In the genomic region with DNA sequence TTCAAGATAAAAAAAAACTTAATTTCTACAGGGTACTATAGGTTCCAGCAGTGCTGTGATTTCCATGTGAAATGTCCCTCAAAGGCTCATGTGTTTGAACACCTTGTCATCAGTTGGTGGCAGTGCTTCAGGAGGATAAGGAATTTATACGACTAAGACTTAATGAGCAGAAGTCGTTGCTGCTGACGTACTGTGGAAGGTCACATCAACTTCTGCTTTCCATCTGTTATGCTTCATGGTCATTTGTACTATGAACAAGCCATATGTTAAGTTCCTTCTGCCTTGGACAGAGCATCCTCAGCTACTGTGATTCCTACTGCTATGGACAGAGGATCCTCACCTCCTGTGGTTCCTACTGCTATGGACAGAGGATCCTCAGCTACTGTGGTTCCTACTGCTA, we compare ENCODE assay signal across 21 mouse cellular contexts. TPM values are rescaled to one million over a fixed set of nuclear protein-coding genes. Genes with fewer than 3 reads are reported as not detected.
A peak's percentile ranks its signal among the peaks of the same experiment; 100 is the strongest.
DNase-seq lines count a peak whose midpoint lies in the region; ATAC-seq and TF ChIP-seq lines count a peak whose summit lies in the region.
"Had no signal": no experiment of that assay in that cellular context is flagged by ENCODE, and none has a peak within 500 bp of the region (broad histone marks: within the 10 kb centered on the region; RNA-seq: fewer than 3 reads in every experiment).

No protein-coding gene starts in this region.

- H3K9me3 ChIP-seq in MEL (replicated peaks; ENCODE audit: insufficient read depth, low read length): no peaks in the 10 kb centered on the region
- H3K9me3 ChIP-seq: forebrain, embryonic 10.5 days; forebrain, embryonic 13.5 days; hindbrain, embryonic 12.5 days; hindbrain, embryonic 15.5 days had no signal

- no peak overlapping the region for H3K9ac ChIP-seq in MEL (ENCODE audit: control insufficient read depth, low read depth, low read length, poor library complexity, severe bottlenecking)
- H3K9ac ChIP-seq: forebrain, embryonic 13.5 days; hindbrain, embryonic 12.5 days; hindbrain, embryonic 15.5 days had no signal

- peak; percentile 27 for DNase-seq in heart, adult 11 months
- no peak for DNase-seq in heart, adult 8-10 months (ENCODE audit: low spot score)
- DNase-seq in MEL (ENCODE audit: low read depth, low spot score): peak; percentile 69
- no peak for DNase-seq in kidney, adult 11 months
- DNase-seq: adrenal gland, postnatal 10 days; adrenal gland, postnatal 36 days; cerebellum, adult 18-20 months; cerebellum, adult 9-10 months; cerebellum, postnatal 14 days; gastrocnemius, postnatal 25 days; heart, adult 2 months had no signal

- H3K27ac ChIP-seq in MEL (ENCODE audit: control insufficient read depth, low read depth, low read length): peak overlapping the region; percentile 47
- H3K27ac ChIP-seq: forebrain, embryonic 10.5 days; forebrain, embryonic 13.5 days; heart, adult 2 months; hindbrain, embryonic 12.5 days; hindbrain, embryonic 15.5 days had no signal

- no peaks in the 10 kb centered on the region for H3K79me2 ChIP-seq in MEL (ENCODE audit: control insufficient read depth, insufficient read depth, low read length, poor library complexity)

- peak in 1 of 3 experiments; percentile 16; a peak in 1 of 6 replicates for TF ChIP-seq CTCF in MEL (IDR thresholded peaks at IDR 0.05 in 2 of 3, conservative IDR thresholded peaks at IDR 0.05 in 1 of 3; ENCODE audit: control insufficient read depth in 1 of 3, insufficient read depth in 1 of 3, low read depth in 2 of 3, low read length in 3 of 3, poor library complexity in 1 of 3, severe bottlenecking in 1 of 3)

- H3K27me3 ChIP-seq in MEL (ENCODE audit: control insufficient read depth in 1 of 2, insufficient read depth in 2 of 2, low read length in 2 of 2): no peaks in the 10 kb centered on the region
- H3K27me3 ChIP-seq: CH12.LX; forebrain, embryonic 13.5 days; hindbrain, embryonic 12.5 days; hindbrain, embryonic 15.5 days; Patski had no signal

- ATAC-seq in neutrophil, adult 5-6 weeks (ENCODE audit: extremely low read depth, insufficient number of reproducible peaks, low FRiP score, poor library complexity, severe bottlenecking): peak; percentile 80
- ATAC-seq in frontal cortex, adult (ENCODE audit: low TSS enrichment): no peak
- ATAC-seq: forebrain, embryonic 13.5 days; forebrain, embryonic 16.5 days; Patski had no signal

- H3K36me3 ChIP-seq in MEL (ENCODE audit: control insufficient read depth in 1 of 2, insufficient read depth in 2 of 2, low read length in 2 of 2): peaks cover 0 to 12% of the 10 kb centered on the region in 2 experiments; a peak in 2 of 4 replicates
- H3K36me3 ChIP-seq: forebrain, embryonic 10.5 days; hindbrain, embryonic 12.5 days; hindbrain, embryonic 15.5 days had no signal

- H3K4me1 ChIP-seq in MEL (ENCODE audit: control insufficient read depth in 1 of 2, insufficient read depth in 2 of 2, low read length in 2 of 2): peaks cover 0 to 11% of the 10 kb centered on the region in 2 experiments; a peak in 2 of 4 replicates
- H3K4me1 ChIP-seq: forebrain, embryonic 10.5 days; forebrain, embryonic 13.5 days; hindbrain, embryonic 12.5 days; hindbrain, embryonic 15.5 days had no signal

- no peak for TF ChIP-seq RAD21 in MEL (IDR thresholded peaks at IDR 0.05; ENCODE audit: low read depth, low read length)

- H3K4me3 ChIP-seq in MEL (ENCODE audit: control insufficient read depth in 1 of 2, insufficient read depth in 1 of 2, low read depth in 2 of 2, low read length in 2 of 2): no peak overlapping the region
- H3K4me3 ChIP-seq: forebrain, embryonic 10.5 days; forebrain, embryonic 13.5 days; heart, adult 2 months; hindbrain, embryonic 12.5 days; hindbrain, embryonic 15.5 days had no signal

- 0 out of 4 replicates have a peak, but pooled peaks have one; percentile 19 to 24 for TF ChIP-seq EP300 in MEL (IDR thresholded peaks at IDR 0.05; ENCODE audit: low read depth in 1 of 2, low read length in 2 of 2)

- no peak for TF ChIP-seq POLR2A in MEL (IDR thresholded peaks at IDR 0.05; ENCODE audit: control insufficient read depth in 1 of 2, insufficient read depth in 1 of 2, low read depth in 1 of 2, low read length in 2 of 2, poor library complexity in 1 of 2)

TF ChIP-seq in MEL, 35 proteins besides CTCF, POLR2A, EP300 and RAD21:
- no peak for TF ChIP-seq MAX (IDR thresholded peaks at IDR 0.05; ENCODE audit: low read length)
- TF ChIP-seq NELFE (IDR thresholded peaks at IDR 0.05; ENCODE audit: low read depth, low read length): no peak
- TF ChIP-seq CHD1 (IDR thresholded peaks at IDR 0.05; ENCODE audit: low read depth, low read length): no peak
- TF ChIP-seq E2F4 (IDR thresholded peaks at IDR 0.05; ENCODE audit: borderline replicate concordance, low read depth, low read length): no peak
- no peak for TF ChIP-seq UBTF (IDR thresholded peaks at IDR 0.05; ENCODE audit: borderline replicate concordance, insufficient read depth, low read depth, low read length)
- TF ChIP-seq MEF2A (IDR thresholded peaks at IDR 0.05; ENCODE audit: extremely low read depth, insufficient replicate concordance, low read depth, low read length, poor library complexity, severe bottlenecking): no peak
- TF ChIP-seq NRF1 (IDR thresholded peaks at IDR 0.05; ENCODE audit: insufficient read depth, low read depth, low read length, poor library complexity, severe bottlenecking): no peak
- no peak for TF ChIP-seq ZNF384 (IDR thresholded peaks at IDR 0.05; ENCODE audit: low read depth, low read length)

RNA-seq across cellular contexts. Expression of a gene that starts 21.2 kb away (rescaled TPM):
- 1 to 10 TPM; 4.0 to 5.7 (median 4.9) TPM for total RNA-seq in heart, adult 8-10 months (2022)
- 2.6 and 2.8 TPM in 2 replicates for total RNA-seq in MEL (2012; rRNA removed)
- 10 to 100 TPM in 1 of 2 experiments, 1 to 10 TPM in 1; 2.4 to 54.1 TPM for polyA plus RNA-seq in MEL (2012; ENCODE audit: insufficient read depth in 1 of 2, insufficient read length in 2 of 2, low read depth in 1 of 2, low replicate concordance in 2 of 2, missing spikeins in 1 of 2)
- total RNA-seq in neutrophil, adult 5-6 weeks (2017): 1.0 and 1.5 TPM in 2 replicates

RNA-seq across cellular contexts. Expression of a gene that starts 21.9 kb away (rescaled TPM):
- total RNA-seq in heart, adult 8-10 months (2022): 1 to 10 TPM in 2 of 4 experiments, under 1 TPM in 2; 0.60 to 2.7 (median 1.3) TPM
- 0.16 and 1.0 TPM in 2 replicates for total RNA-seq in MEL (2012; rRNA removed)
- under 1 TPM in 1 of 2 experiments, not detected in 1; 0.42 TPM for polyA plus RNA-seq in MEL (2012; ENCODE audit: insufficient read depth in 1 of 2, insufficient read length in 2 of 2, low read depth in 1 of 2, low replicate concordance in 2 of 2, missing spikeins in 1 of 2)
- total RNA-seq in neutrophil, adult 5-6 weeks (2017): 1.1 TPM in 1 of 2 replicates, not detected in the other
- total RNA-seq: hematopoietic stem cell, adult 5-6 weeks had no signal
- polyA plus RNA-seq: Patski had no signal

RNA-seq across cellular contexts. Expression of a gene that starts 46.1 kb away (rescaled TPM):
- total RNA-seq in heart, adult 8-10 months (2022): under 1 TPM; 0.14 to 0.44 (median 0.30) TPM
- not detected in 2 replicates for total RNA-seq in MEL (2012; rRNA removed)
- polyA plus RNA-seq in MEL (2012; ENCODE audit: insufficient read depth in 1 of 2, insufficient read length in 2 of 2, low read depth in 1 of 2, low replicate concordance in 2 of 2, missing spikeins in 1 of 2): not detected
- total RNA-seq in neutrophil, adult 5-6 weeks (2017): not detected in 2 replicates
- total RNA-seq: CH12.LX; hematopoietic stem cell, adult 5-6 weeks had no signal

Comparison
In these comparisons a context has a peak if more than half of its experiments do, and no peak if none do; other contexts are left out.
1. DNase-seq: peak in heart, adult 11 months (single experiment) and MEL (single experiment); none in heart, adult 8-10 months (single experiment) and kidney, adult 11 months (single experiment).